Mouse (Mus musculus) hindlimb bud, embryonic 11.5 days (tissue): ENCODE data around the gene Ctsc.
"Not testable (repeated sequence)": the region's sequence is repeated elsewhere in the genome, so short reads cannot be mapped to it uniquely, and the experiment has no call there.

Experiments
- DNase-seq: peaks from one replicate; pipeline ENCODE4 v3.0.0-alpha.2; 2012; ENCODE audit warnings: low read depth, low spot score; ENCODE audit errors: extremely low spot score

The Ctsc gene

GRCm38 (mm10) chr7:88277858-88278627, at the start of gene Ctsc:
Ctsc (plus strand) TSS chr7:88278085.
- DNase-seq, result no peak

DNA sequence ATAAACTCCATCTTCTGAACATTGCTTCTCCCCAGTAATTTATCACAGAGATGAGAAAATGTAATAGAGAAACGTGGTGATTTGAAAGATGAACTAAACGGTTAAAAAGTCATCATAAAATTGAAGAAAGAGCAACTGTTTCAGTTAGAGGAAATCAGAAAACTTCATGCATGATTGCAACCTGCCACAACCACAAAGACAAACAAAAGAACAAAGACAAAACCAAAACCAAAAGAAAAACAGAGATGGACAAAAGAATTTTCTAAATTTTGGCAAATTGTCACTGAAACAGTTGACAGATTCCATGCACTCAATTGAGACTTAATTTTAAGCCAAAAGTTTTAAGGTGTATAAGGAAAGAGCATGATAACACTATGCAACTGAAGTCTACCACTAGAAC, 48.8 kb upstream of the Ctsc start:
- no peak for DNase-seq

DNA sequence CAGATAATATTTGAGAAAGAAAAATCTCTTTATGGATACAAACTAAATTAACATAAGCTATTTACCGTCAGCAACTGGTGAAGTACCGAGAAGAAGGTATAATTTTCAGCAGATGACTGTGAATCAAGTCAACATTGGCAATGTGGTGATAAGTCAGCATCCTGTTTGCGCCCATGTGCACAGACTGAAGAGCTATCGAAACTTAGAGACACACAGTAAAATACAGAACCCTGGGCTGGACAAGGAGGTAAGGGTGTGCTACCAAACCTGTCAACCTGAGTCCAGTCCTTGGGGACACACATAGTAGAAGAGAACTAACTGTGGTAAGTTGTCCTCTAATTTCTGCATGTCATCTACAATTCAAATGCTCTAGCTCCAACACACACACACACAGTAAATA, 47.8 kb upstream of the Ctsc start:
- no peak for DNase-seq

DNA sequence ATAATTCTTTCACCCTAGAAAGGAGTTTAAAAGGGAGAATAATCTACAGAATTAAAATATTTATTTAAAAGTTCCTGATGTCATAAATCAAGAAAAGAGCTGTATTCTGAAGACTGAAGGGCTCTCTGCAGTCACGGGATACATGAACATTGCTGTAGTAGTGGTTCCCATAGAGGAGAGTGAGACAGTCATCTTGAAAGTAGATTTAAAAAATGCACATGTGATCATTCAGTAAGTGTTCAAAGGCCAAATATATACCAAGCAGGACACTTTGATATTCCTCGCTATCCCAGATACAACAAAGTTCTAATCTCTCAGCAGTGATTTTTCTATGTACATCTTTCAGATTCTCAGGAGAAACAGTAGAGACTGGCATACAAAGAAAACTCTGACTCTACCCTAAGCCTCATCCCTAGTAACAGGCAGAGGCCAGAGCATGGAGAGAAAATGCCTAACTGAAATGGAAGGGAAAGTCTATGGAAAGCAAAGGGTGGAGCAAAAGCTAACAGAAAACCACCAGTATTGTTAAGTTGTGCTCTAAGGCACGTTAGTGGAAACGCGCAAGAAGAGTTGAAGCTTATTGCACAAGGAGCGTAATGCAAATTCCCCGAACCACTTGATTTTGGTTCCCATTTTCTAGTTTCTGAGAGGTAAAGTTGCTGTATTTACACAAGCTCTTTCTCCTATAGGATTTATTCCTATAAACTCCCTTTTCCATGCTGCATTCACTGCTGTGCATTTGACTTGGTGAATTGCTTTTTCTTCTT, 46.9 kb upstream of the Ctsc start:
- DNase-seq, result no peak

- DNase-seq, result no peak
Observed at GRCm38 (mm10) chr7:88243059-88243458, 34.8 kb upstream of the Ctsc start.

DNA sequence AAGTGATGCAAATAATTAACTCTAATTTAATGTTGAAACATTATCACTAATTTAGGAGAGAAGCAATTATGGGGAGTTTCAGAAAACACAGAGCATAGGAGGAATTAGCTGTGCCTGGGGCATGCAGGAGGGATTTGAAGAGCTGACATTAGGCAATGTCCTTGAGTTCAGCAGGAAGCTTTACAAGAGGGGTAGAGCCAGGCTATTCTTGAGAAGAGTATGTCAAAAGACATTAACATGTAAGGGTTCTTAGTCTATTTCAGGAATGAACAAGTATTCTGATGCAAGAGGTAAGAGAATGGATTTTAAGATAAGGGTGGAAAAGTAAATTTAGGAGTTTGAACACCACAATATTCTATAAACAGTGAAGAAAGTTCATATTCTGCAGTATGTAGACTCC, 33.4 kb upstream of the Ctsc start:
- no peak for DNase-seq

- DNase-seq, result not testable (repeated sequence)
Observed at GRCm38 (mm10) chr7:88250380-88250779, 27.5 kb upstream of the Ctsc start.

- DNase-seq, result no peak
Observed at GRCm38 (mm10) chr7:88251535-88251934, 26.4 kb upstream of the Ctsc start.

GRCm38 (mm10) chr7:88252129-88252528, 25.8 kb upstream of the Ctsc start:
- no peak for DNase-seq

GRCm38 (mm10) chr7:88254884-88255283, 23.0 kb upstream of the Ctsc start:
- DNase-seq, result no peak

DNA sequence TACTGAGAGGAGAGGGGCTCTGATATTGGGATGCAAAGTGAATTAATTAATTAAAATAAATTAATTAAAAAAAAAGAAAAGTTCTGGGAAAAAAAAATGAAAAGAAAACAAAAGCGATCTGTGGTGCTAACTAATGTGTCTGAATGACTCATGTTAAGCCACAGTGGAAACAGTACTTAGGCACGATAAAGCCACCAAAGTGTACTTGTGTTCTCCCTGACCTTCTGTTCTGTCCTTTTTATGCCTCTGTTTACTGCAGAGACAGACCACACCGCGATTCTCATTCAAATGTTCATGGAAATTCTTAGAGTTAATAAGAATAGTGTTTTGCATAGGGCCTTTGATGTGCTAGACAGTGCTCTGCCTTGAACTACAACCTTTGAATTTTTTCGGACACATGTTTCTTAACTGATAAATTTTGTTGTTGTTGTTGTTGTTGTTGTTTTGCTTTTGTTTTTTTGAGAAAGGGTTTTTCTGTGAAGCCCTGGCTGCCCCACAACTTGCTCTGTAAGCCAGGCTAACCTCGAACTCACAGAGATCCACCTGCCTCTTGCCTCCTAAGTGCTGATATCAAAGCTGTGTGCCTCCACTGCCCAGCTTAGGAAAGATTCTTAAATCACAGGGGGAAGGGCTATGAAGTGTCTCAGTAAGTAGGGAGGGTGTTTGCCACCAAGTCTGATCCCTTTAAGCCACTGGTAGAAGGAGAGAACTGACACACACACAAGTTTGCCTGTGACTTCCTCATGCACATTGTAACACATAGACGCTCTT, 18.5 kb upstream of the Ctsc start:
- no peak for DNase-seq

DNA sequence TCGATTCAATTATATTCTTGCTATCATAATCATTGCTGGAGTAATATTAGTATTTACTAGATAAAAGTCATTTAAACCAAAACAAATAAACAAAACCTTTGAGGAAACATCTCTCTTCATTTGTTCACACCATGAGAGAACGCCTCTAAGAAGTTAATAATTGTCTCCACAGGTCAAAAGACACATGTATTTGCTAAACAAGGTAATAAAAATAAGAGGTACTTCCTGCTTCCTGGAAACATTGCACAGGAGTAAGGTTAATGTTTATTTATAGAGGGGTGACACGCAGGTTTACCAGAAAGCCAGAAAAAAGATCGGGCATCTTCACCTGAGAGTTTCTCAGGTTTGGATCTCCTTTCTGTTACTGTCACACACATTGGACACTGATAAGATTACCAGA, 16.1 kb upstream of the Ctsc start:
- DNase-seq, result no peak

- no peak for DNase-seq
Observed at GRCm38 (mm10) chr7:88264861-88265260, 13.0 kb upstream of the Ctsc start.

GRCm38 (mm10) chr7:88269913-88270312, 8.0 kb upstream of the Ctsc start:
- DNase-seq, result no peak

GRCm38 (mm10) chr7:88271531-88271930, 6.4 kb upstream of the Ctsc start:
- no peak for DNase-seq

- DNase-seq, result no peak
Observed at GRCm38 (mm10) chr7:88276914-88277765, 745 bp upstream of the Ctsc start.

GRCm38 (mm10) chr7:88278628-88279196, 827 bp downstream of the Ctsc start:
- DNase-seq, result no peak

DNA sequence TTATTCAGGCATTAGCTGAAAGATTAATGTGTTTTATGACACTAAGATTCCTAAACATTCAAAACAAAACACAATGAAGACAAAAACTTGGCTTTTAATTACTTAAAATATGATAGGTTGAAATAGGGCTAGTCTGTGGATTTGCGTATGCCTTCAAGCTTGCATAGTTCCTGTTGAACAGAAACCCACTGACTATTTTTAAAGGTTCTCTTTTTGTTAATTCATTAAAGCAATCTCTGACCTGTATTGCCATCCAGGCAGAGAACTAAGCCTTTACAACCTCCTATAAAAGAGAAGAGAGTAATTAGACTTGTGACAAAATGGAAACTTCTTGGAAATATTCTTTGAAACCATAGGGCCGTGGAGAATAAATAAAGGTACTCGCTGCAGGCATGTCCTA, 7.4 kb downstream of the Ctsc start:
- DNase-seq, result no peak

GRCm38 (mm10) chr7:88291036-88291435, 13.2 kb downstream of the Ctsc start:
- no peak for DNase-seq

GRCm38 (mm10) chr7:88292044-88292443, 14.2 kb downstream of the Ctsc start:
- no peak for DNase-seq
